8 mouse cellular contexts compared by ENCODE assay signal in genomic region chr7:34571295-34571694, GRCm38 (mm10).
A peak's percentile ranks its signal among the peaks of the same experiment; 100 is the strongest.
DNase-seq lines count a peak whose midpoint lies in the region; ATAC-seq lines count a peak whose summit lies in the region.

No protein-coding gene starts in this region.

- H3K9me3 ChIP-seq in limb, embryonic 12.5 days: no peaks in the 10 kb centered on the region
- no peaks in the 10 kb centered on the region for H3K9me3 ChIP-seq in neural tube, embryonic 13.5 days

- H3K4me3 ChIP-seq in limb, embryonic 12.5 days (replicated peaks): peak overlapping the region; percentile 35; the same call in 1 of the 2 replicates
- H3K4me3 ChIP-seq in neural tube, embryonic 13.5 days: no peak overlapping the region

- peak overlapping the region; percentile 89 for H3K27ac ChIP-seq in limb, embryonic 12.5 days
- peak overlapping the region; percentile 68; the same call in 1 of the 2 replicates for H3K27ac ChIP-seq in neural tube, embryonic 13.5 days (replicated peaks)

- DNase-seq in adrenal gland, adult 18-20 months (ENCODE audit: low spot score in 2 of 2): peak; percentile 11 to 27
- no peak for DNase-seq in adrenal gland, postnatal 4 days (ENCODE audit: low spot score in 2 of 2)
- peak; percentile 26 for DNase-seq in embryo, embryonic 11 days
- DNase-seq in heart, postnatal 4 days: peak; percentile 72
- no peak for DNase-seq in frontal cortex, adult 2 months (ENCODE audit: extremely low spot score in 1 of 2, low spot score in 1 of 2)

- 55% methylated on average over 10 of the region's 10 CpGs for WGBS in limb, embryonic 12.5 days
- WGBS in neural tube, embryonic 13.5 days: 52% methylated on average over 10 of the region's 10 CpGs

- H3K4me1 ChIP-seq in limb, embryonic 12.5 days (replicated peaks): peaks cover 20% of the 10 kb centered on the region
- peaks cover 19% of the 10 kb centered on the region for H3K4me1 ChIP-seq in neural tube, embryonic 13.5 days (replicated peaks)

- H3K27me3 ChIP-seq in limb, embryonic 12.5 days: no peaks in the 10 kb centered on the region
- no peaks in the 10 kb centered on the region for H3K27me3 ChIP-seq in neural tube, embryonic 13.5 days

- peak overlapping the region; percentile 74 for H3K4me2 ChIP-seq in limb, embryonic 12.5 days
- H3K4me2 ChIP-seq in neural tube, embryonic 13.5 days: peak overlapping the region; percentile 59

- no peak for ATAC-seq in limb, embryonic 12.5 days (ENCODE audit: insufficient number of reproducible peaks, insufficient read depth, low FRiP score, low TSS enrichment, low read depth)
- no peak for ATAC-seq in neural tube, embryonic 13.5 days (ENCODE audit: low read depth)
- ATAC-seq in CD4-positive, CD25-positive, alpha-beta regulatory T cell, adult 4 months: no peak

- no peaks in the 10 kb centered on the region for H3K36me3 ChIP-seq in limb, embryonic 12.5 days
- H3K36me3 ChIP-seq in neural tube, embryonic 13.5 days: no peaks in the 10 kb centered on the region

- no peak overlapping the region for H3K9ac ChIP-seq in limb, embryonic 12.5 days (replicated peaks)
- no peak overlapping the region for H3K9ac ChIP-seq in neural tube, embryonic 13.5 days

Comparison
In these comparisons a context has a peak if more than half of its experiments do, and no peak if none do; other contexts are left out.
1. DNase-seq: peak in adrenal gland, adult 18-20 months (2 of 2), embryo, embryonic 11 days (single experiment) and heart, postnatal 4 days (single experiment); none in adrenal gland, postnatal 4 days (0 of 2) and frontal cortex, adult 2 months (0 of 2).